Comparison of ENCODE assay signal across 22 mouse cellular contexts in the genomic region with DNA sequence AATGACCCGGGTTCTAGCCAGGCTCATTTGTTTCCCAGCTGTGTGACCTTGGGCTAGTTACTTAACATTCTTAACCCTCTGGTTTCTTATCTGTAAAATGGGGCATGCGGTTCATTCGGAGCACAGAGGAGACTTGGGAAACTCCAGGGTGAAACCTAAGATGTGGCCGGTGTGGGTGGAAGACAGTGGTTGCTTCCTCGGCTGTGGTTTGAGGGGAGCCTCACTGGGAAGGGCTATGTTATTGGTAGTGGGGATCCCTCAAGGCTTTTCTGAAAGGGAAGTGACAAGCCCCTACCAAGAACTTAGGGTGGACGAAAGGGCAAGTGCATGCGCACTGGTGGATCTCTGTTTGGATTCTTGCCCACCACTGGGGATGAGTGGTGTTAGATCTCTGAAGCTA. TPM values are rescaled to one million over a fixed set of nuclear protein-coding genes. Genes with fewer than 3 reads are reported as not detected.
"Had no signal": no experiment of that assay in that cellular context is flagged by ENCODE, and none has a peak within 500 bp of the region (broad histone marks: within the 10 kb centered on the region; RNA-seq: fewer than 3 reads in every experiment).

No protein-coding gene starts in this region.

- H3K36me3 ChIP-seq: limb, embryonic 12.5 days; limb, embryonic 15.5 days; midbrain, embryonic 12.5 days; midbrain, embryonic 15.5 days had no signal

- H3K27me3 ChIP-seq: limb, embryonic 12.5 days; limb, embryonic 15.5 days; midbrain, embryonic 12.5 days; midbrain, embryonic 15.5 days had no signal

- H3K4me3 ChIP-seq: limb, embryonic 12.5 days; limb, embryonic 15.5 days; midbrain, embryonic 12.5 days; midbrain, embryonic 15.5 days had no signal

- ATAC-seq: liver, postnatal 0 days; lung, postnatal 0 days; midbrain, embryonic 15.5 days had no signal

- DNase-seq: kidney, adult 2 months; kidney, postnatal 25 days; layer of hippocampus, postnatal 36 days; left cerebral cortex, postnatal 4 days; liver, postnatal 0 days; lung, embryonic 14.5 days; thymus, adult 18-20 months; thymus, postnatal 36 days had no signal

RNA-seq across cellular contexts. Expression of gene Krt80, which starts 14.6 kb away (rescaled TPM):
- total RNA-seq: megakaryocyte-erythroid progenitor cell, adult 5-6 weeks had no signal
- polyA plus RNA-seq: liver, embryonic 11.5 days; neural tube, embryonic 11.5 days had no signal

RNA-seq across cellular contexts. Expression of gene Krt7, which starts 26.2 kb away (rescaled TPM):
- total RNA-seq: layer of hippocampus, postnatal 10 days; layer of hippocampus, postnatal 36 days; megakaryocyte-erythroid progenitor cell, adult 5-6 weeks had no signal
- polyA plus RNA-seq: macrophage had no signal

RNA-seq across cellular contexts. Expression of gene Krt87, which starts 54.0 kb away (rescaled TPM):
- total RNA-seq: megakaryocyte-erythroid progenitor cell, adult 5-6 weeks had no signal
- polyA plus RNA-seq: kidney, adult 2 months; kidney, embryonic 14.5 days; liver, embryonic 11.5 days; liver, embryonic 14.5 days; liver, postnatal 0 days; macrophage; neural tube, embryonic 11.5 days; spleen, adult 2 months; testis, adult 2 months had no signal
